Mouse (Mus musculus): ENCODE measurements at regions not wholly inside any gene's neighbourhood (a gene's known extent, or its start where the extent isn't known, plus 50 kb on each side); places are given as distances from the start of the nearest gene placed in this dataset.
"Not testable (repeated sequence)": the region's sequence is repeated elsewhere in the genome, so short reads cannot be mapped to it uniquely, and the experiment has no call there.

- no peak for DNase-seq
Observed at GRCm38 (mm10) chr5:45382804-45383203, 67.2 kb downstream of the Qdpr start.

- DNase-seq = no peak
Observed at GRCm38 (mm10) chr5:45378486-45378885, 71.5 kb downstream of the Qdpr start.

GRCm38 (mm10) chr5:45373069-45373468 is 77.0 kb downstream of the Qdpr start:
- DNase-seq = no peak

GRCm38 (mm10) chr5:45368451-45368850 is 81.6 kb downstream of the Qdpr start:
- no peak for DNase-seq

GRCm38 (mm10) chr5:45360189-45360588 is 89.8 kb downstream of the Qdpr start:
- DNase-seq = no peak

GRCm38 (mm10) chr5:45340411-45340810 is 109.6 kb downstream of the Qdpr start:
- no peak for DNase-seq

- no peak for DNase-seq
Observed at GRCm38 (mm10) chr5:45336801-45337200, 113.2 kb downstream of the Qdpr start.

- not testable (repeated sequence) for DNase-seq
Observed at GRCm38 (mm10) chr5:45324468-45324867, 125.6 kb downstream of the Qdpr start.

- no peak for DNase-seq
Observed at GRCm38 (mm10) chr5:45323500-45323899, 126.5 kb downstream of the Qdpr start.

GRCm38 (mm10) chr5:45318026-45318425 is 132.0 kb downstream of the Qdpr start:
- no peak for DNase-seq

- no peak for DNase-seq
Observed at GRCm38 (mm10) chr5:45301120-45301519, 148.9 kb downstream of the Qdpr start.

GRCm38 (mm10) chr5:45298872-45299271 is 151.2 kb downstream of the Qdpr start:
- DNase-seq = no peak

- DNase-seq = no peak
Observed at GRCm38 (mm10) chr5:45295134-45295533, 154.9 kb downstream of the Qdpr start.

- DNase-seq = no peak
Observed at GRCm38 (mm10) chr5:45292833-45293546, 157.0 kb downstream of the Qdpr start.

GRCm38 (mm10) chr5:45292383-45292782 is 157.7 kb downstream of the Qdpr start:
- DNase-seq = no peak

- no peak for DNase-seq
Observed at GRCm38 (mm10) chr5:45291752-45292151, 158.3 kb downstream of the Qdpr start.

GRCm38 (mm10) chr5:45291276-45291675 is 158.8 kb downstream of the Qdpr start:
- no peak for DNase-seq

GRCm38 (mm10) chr5:45286454-45286853 is 163.6 kb downstream of the Qdpr start:
- no peak for DNase-seq

- no peak for DNase-seq
Observed at GRCm38 (mm10) chr5:45284680-45285079, 165.4 kb downstream of the Qdpr start.

GRCm38 (mm10) chr5:45283908-45284415 is 166.1 kb downstream of the Qdpr start:
- no peak for DNase-seq

GRCm38 (mm10) chr5:45282207-45282930 is 167.7 kb downstream of the Qdpr start:
- DNase-seq = no peak

GRCm38 (mm10) chr5:45278571-45278970 is 171.5 kb downstream of the Qdpr start:
- peak; percentile 60 to 71 for DNase-seq

GRCm38 (mm10) chr5:45278005-45278432 is 172.0 kb downstream of the Qdpr start:
- DNase-seq = no peak

GRCm38 (mm10) chr5:45270679-45271078 is 179.4 kb downstream of the Qdpr start:
- no peak for DNase-seq

All from cerebellum, postnatal 36 days (tissue).